Mouse (Mus musculus) testis, adult 2 months (tissue): ENCODE results near the gene Efcab7. TPM values are rescaled to one million over a fixed set of nuclear protein-coding genes. Genes with fewer than 3 reads are reported as not detected.

Experiments
- H3K27ac ChIP-seq: fragments of 200-500 bp; 2 replicates; pipeline ENCODE4 v1.5.1; 2012; ENCODE audit warnings: low read depth, low read length; ENCODE audit not compliant: control insufficient read depth, insufficient read depth
- H3K27me3 ChIP-seq: fragments of 200-500 bp; 2 replicates; pipeline ENCODE4 v1.6.1; 2012; ENCODE audit warnings: mild to moderate bottlenecking, low read length, moderate library complexity; ENCODE audit not compliant: control insufficient read depth, insufficient read depth
- H3K36me3 ChIP-seq: fragments of 200-500 bp; 2 replicates; pipeline ENCODE4 v1.6.1; 2012; ENCODE audit warnings: mild to moderate bottlenecking, low read length; ENCODE audit not compliant: control insufficient read depth, insufficient read depth
- H3K4me1 ChIP-seq: fragments of 200-500 bp; 2 replicates; pipeline ENCODE4 v1.6.1; 2012; ENCODE audit warnings: low read length; ENCODE audit not compliant: control insufficient read depth, insufficient read depth
- H3K4me3 ChIP-seq: fragments of 200-500 bp; 2 replicates; pipeline ENCODE4 v1.5.1; 2012; ENCODE audit warnings: low read depth, mild to moderate bottlenecking, low read length, moderate library complexity, mixed read lengths; ENCODE audit not compliant: control insufficient read depth
- CTCF ChIP-seq: fragments of 200-500 bp; IDR thresholded peaks from 2 replicates; pipeline ENCODE4 v1.5.1; 2012; ENCODE audit warnings: low read depth, mild to moderate bottlenecking, inconsistent platforms, low read length, moderate library complexity; ENCODE audit not compliant: control insufficient read depth, insufficient read depth, insufficient replicate concordance
- POLR2A ChIP-seq: fragments of 200-500 bp; IDR thresholded peaks from 2 replicates; pipeline ENCODE4 v1.6.1; 2012; ENCODE audit warnings: low read depth, mild to moderate bottlenecking, inconsistent platforms, low read length, moderate library complexity; ENCODE audit not compliant: control insufficient read depth
- polyA plus RNA-seq: library from polyadenylated mRNA; depleted of rRNA; stranded (reverse); fragments of >200 nt; gene quantifications from 2 replicates; pipeline ENCODE4 v1.2.3, GENCODE M21; 2012; rRNA removed

The Efcab7 gene
- 20.1 and 24.9 TPM in 2 replicates for polyA plus RNA-seq

GRCm38 (mm10) chr4:99829094-99830073 lies at the start of gene Efcab7:
Gene Efcab7 (plus strand): TSS chr4:99829198.
- Histone ChIP-seq H3K36me3 (no peaks in the 10 kb centered on the region; the same call in 1 of the 2 replicates), H3K27ac (peak within 1 kb of the TSS; percentile 96), H3K4me3 (peak within 1 kb of the TSS; percentile 98), H3K27me3 (no peaks in the 10 kb centered on the region), H3K4me1 (no peaks in the 10 kb centered on the region)
- TF ChIP-seq POLR2A: no peak; the same call in 1 of the 2 replicates
- TF ChIP-seq CTCF: no peak

GRCm38 (mm10) chr4:99792365-99792764 lies 36.6 kb upstream of the Efcab7 start:
- no peaks in the 10 kb centered on the region for H3K36me3 ChIP-seq
- no peak overlapping the region for H3K27ac ChIP-seq
- TF ChIP-seq CTCF (no peak), POLR2A (no peak)
- no peaks in the 10 kb centered on the region for H3K27me3 ChIP-seq
- no peak overlapping the region for H3K4me3 ChIP-seq
- H3K4me1 ChIP-seq: no peaks in the 10 kb centered on the region

- Histone ChIP-seq H3K27ac (no peak overlapping the region), H3K4me3 (no peak overlapping the region), H3K4me1 (no peaks in the 10 kb centered on the region), H3K27me3 (no peaks in the 10 kb centered on the region), H3K36me3 (no peaks in the 10 kb centered on the region)
- TF ChIP-seq CTCF: no peak
- no peak for TF ChIP-seq POLR2A
These were observed 12.1 kb upstream of the Efcab7 start for GRCm38 (mm10) chr4:99816697-99817460.

- no peak overlapping the region for H3K27ac ChIP-seq
- H3K4me1 ChIP-seq: no peaks in the 10 kb centered on the region
- H3K27me3 ChIP-seq: no peaks in the 10 kb centered on the region
- no peak overlapping the region for H3K4me3 ChIP-seq
- no peaks in the 10 kb centered on the region; the same call in 1 of the 2 replicates for H3K36me3 ChIP-seq
- TF ChIP-seq POLR2A: no peak
- TF ChIP-seq CTCF: no peak
These were observed 661 bp upstream of the Efcab7 start for GRCm38 (mm10) chr4:99828337-99828736.

- no peaks in the 10 kb centered on the region for H3K4me1 ChIP-seq
- peak overlapping the region; percentile 96 for H3K27ac ChIP-seq
- TF ChIP-seq CTCF (no peak), POLR2A (no peak)
- H3K27me3 ChIP-seq: no peaks in the 10 kb centered on the region
- no peaks in the 10 kb centered on the region; the same call in 1 of the 2 replicates for H3K36me3 ChIP-seq
- H3K4me3 ChIP-seq: peak overlapping the region; percentile 98
These were observed 282 bp upstream of the Efcab7 start for GRCm38 (mm10) chr4:99828739-99829093.

GRCm38 (mm10) chr4:99881882-99882281 lies 52.9 kb downstream of the Efcab7 start:
- H3K27me3 ChIP-seq: no peaks in the 10 kb centered on the region
- H3K4me1 ChIP-seq: no peaks in the 10 kb centered on the region
- no peak overlapping the region for H3K4me3 ChIP-seq
- TF ChIP-seq POLR2A (no peak), CTCF (no peak)
- H3K36me3 ChIP-seq: no peaks in the 10 kb centered on the region
- H3K27ac ChIP-seq: no peak overlapping the region

- H3K4me3 ChIP-seq: no peak overlapping the region
- H3K4me1 ChIP-seq: no peaks in the 10 kb centered on the region
- no peaks in the 10 kb centered on the region for H3K36me3 ChIP-seq
- no peak for TF ChIP-seq POLR2A
- no peak for TF ChIP-seq CTCF
- no peak overlapping the region for H3K27ac ChIP-seq
- no peaks in the 10 kb centered on the region for H3K27me3 ChIP-seq
These were observed 53.4 kb downstream of the Efcab7 start for GRCm38 (mm10) chr4:99882405-99882804.
